Mouse (Mus musculus) layer of hippocampus, adult 11-12 months (tissue): ENCODE data around the gene Lnpk.

ENCODE experiments used
- DNase-seq: peaks from one replicate; pipeline ENCODE4 v3.0.0; 2022; ENCODE audit warnings: low spot score

The Lnpk gene

GRCm38 (mm10) chr2:74578843-74579489, at the start of gene Lnpk:
TSS of gene Lnpk (minus strand) at chr2:74579435.
- peak; percentile 92 for DNase-seq

- DNase-seq = no peak
Measured at GRCm38 (mm10) chr2:74620368-74620767, 41.1 kb upstream of the Lnpk start.

- no peak for DNase-seq
Measured at GRCm38 (mm10) chr2:74619676-74620246, 40.5 kb upstream of the Lnpk start.

GRCm38 (mm10) chr2:74617706-74618105, 38.5 kb upstream of the Lnpk start:
- no peak for DNase-seq

GRCm38 (mm10) chr2:74611406-74611805, 32.2 kb upstream of the Lnpk start:
- DNase-seq = no peak

GRCm38 (mm10) chr2:74609350-74609749, 30.1 kb upstream of the Lnpk start:
- no peak for DNase-seq

GRCm38 (mm10) chr2:74606087-74606760, 27.0 kb upstream of the Lnpk start:
- no peak for DNase-seq

- DNase-seq = no peak
Measured at GRCm38 (mm10) chr2:74604011-74604410, 24.8 kb upstream of the Lnpk start.

GRCm38 (mm10) chr2:74602483-74602882, 23.2 kb upstream of the Lnpk start:
- DNase-seq = no peak

GRCm38 (mm10) chr2:74597169-74597568, 17.9 kb upstream of the Lnpk start:
- no peak for DNase-seq

- no peak for DNase-seq
Measured at GRCm38 (mm10) chr2:74596094-74596493, 16.9 kb upstream of the Lnpk start.

GRCm38 (mm10) chr2:74578146-74578842, 941 bp downstream of the Lnpk start:
- peak; percentile 17 for DNase-seq

GRCm38 (mm10) chr2:74570390-74570789, 8.8 kb downstream of the Lnpk start:
- DNase-seq = no peak

- DNase-seq = no peak
Measured at GRCm38 (mm10) chr2:74559822-74560221, 19.4 kb downstream of the Lnpk start.

- DNase-seq = no peak
Measured at GRCm38 (mm10) chr2:74559092-74559491, 20.1 kb downstream of the Lnpk start.

- no peak for DNase-seq
Measured at GRCm38 (mm10) chr2:74557451-74557850, 21.8 kb downstream of the Lnpk start.

GRCm38 (mm10) chr2:74551929-74552328, 27.3 kb downstream of the Lnpk start:
- DNase-seq = no peak

GRCm38 (mm10) chr2:74548306-74548705, 30.9 kb downstream of the Lnpk start:
- no peak for DNase-seq

- DNase-seq = no peak
Measured at GRCm38 (mm10) chr2:74508302-74508701, 70.9 kb downstream of the Lnpk start.

GRCm38 (mm10) chr2:74506439-74506838, 72.8 kb downstream of the Lnpk start:
- no peak for DNase-seq

- DNase-seq = no peak
Measured at GRCm38 (mm10) chr2:74500307-74500706, 78.9 kb downstream of the Lnpk start.

- no peak for DNase-seq
Measured at GRCm38 (mm10) chr2:74497851-74498250, 81.4 kb downstream of the Lnpk start.

GRCm38 (mm10) chr2:74491426-74491825, 87.8 kb downstream of the Lnpk start:
- DNase-seq = no peak
